Mouse (Mus musculus) CH12.LX (cell line): ENCODE results near the gene Gm10198.

Experiments used
- CTCF ChIP-seq, 2 experiments: IDR thresholded peaks in 1 of 2; conservative IDR thresholded peaks in 1 of 2; 2 replicates each; pipeline ENCODE4 v1.5.1; 2011 to 2012; ENCODE audit warnings: low read depth in 2 of 2, low read length in 2 of 2, improper control_type of control experiment in 1 of 2, inconsistent platforms in 1 of 2, mild to moderate bottlenecking in 1 of 2, moderate library complexity in 1 of 2
- EP300 ChIP-seq: IDR thresholded peaks from 2 replicates; pipeline ENCODE4 v1.6.1; 2011; ENCODE audit warnings: low read length, improper control_type of control experiment
- HCFC1 ChIP-seq: IDR thresholded peaks from 2 replicates; pipeline ENCODE4 v1.6.1; 2012; ENCODE audit warnings: low read depth, mild to moderate bottlenecking, inconsistent platforms, low read length, improper control_type of control experiment
- IRF4 ChIP-seq: IDR thresholded peaks from 2 replicates; pipeline ENCODE4 v1.6.1; 2014; ENCODE audit warnings: low read depth, mild to moderate bottlenecking, inconsistent platforms, low read length, improper control_type of control experiment
- JUN ChIP-seq: IDR thresholded peaks from 2 replicates; pipeline ENCODE4 v1.6.1; 2011; ENCODE audit warnings: low read depth, mild to moderate bottlenecking, low read length, improper control_type of control experiment, moderate library complexity; ENCODE audit not compliant: insufficient read depth
- MXI1 ChIP-seq: IDR thresholded peaks from 2 replicates; pipeline ENCODE4 v1.6.1; 2011; ENCODE audit warnings: mild to moderate bottlenecking, low read depth, low read length, improper control_type of control experiment
- POLR2AphosphoS2 ChIP-seq: IDR thresholded peaks from 2 replicates; pipeline ENCODE4 v1.6.1; 2011; ENCODE audit warnings: low read depth, low read length, improper control_type of control experiment
- RCOR1 ChIP-seq: conservative IDR thresholded peaks from 2 replicates; pipeline ENCODE4 v1.6.1; 2012; ENCODE audit warnings: low read depth, mild to moderate bottlenecking, inconsistent platforms, low read length, improper control_type of control experiment
- TCF12 ChIP-seq: IDR thresholded peaks from 2 replicates; pipeline ENCODE4 v1.6.1; 2014; ENCODE audit warnings: low read depth, mild to moderate bottlenecking, inconsistent platforms, low read length, improper control_type of control experiment
- USF1 ChIP-seq: IDR thresholded peaks from 2 replicates; pipeline ENCODE4 v1.6.1; 2014; ENCODE audit warnings: low read depth, mild to moderate bottlenecking, inconsistent platforms, low read length, improper control_type of control experiment

- no peak for TF ChIP-seq CTCF (conservative IDR thresholded peaks at IDR 0.05 in 1 of 2, IDR thresholded peaks at IDR 0.05 in 1 of 2; ENCODE audit: low read depth in 2 of 2, low read length in 2 of 2)
- TF ChIP-seq TCF12: no peak
- no peak for TF ChIP-seq HCFC1
- no peak for TF ChIP-seq IRF4
- no peak for TF ChIP-seq EP300
- no peak for TF ChIP-seq MXI1
- no peak for TF ChIP-seq USF1
- TF ChIP-seq RCOR1: no peak
- TF ChIP-seq JUN: no peak
- no peak for TF ChIP-seq POLR2AphosphoS2
Observed at GRCm38 (mm10) chr13:111601383-111601782, 8.8 kb downstream of the Gm10198 start.
